Mouse (Mus musculus) forebrain, embryonic 10.5 days (tissue): ENCODE results near the gene Nt5c2. TPM values are rescaled to one million over a fixed set of nuclear protein-coding genes. Genes with fewer than 3 reads are reported as not detected.
"Not testable (repeated sequence)": the region's sequence is repeated elsewhere in the genome, so short reads cannot be mapped to it uniquely, and the experiment has no call there.

Source experiments
- DNase-seq: peaks from one replicate; pipeline ENCODE4 v3.0.0-alpha.2; 2017; ENCODE audit warnings: low spot score; ENCODE audit errors: extremely low spot score
- H3K27ac ChIP-seq: fragments of 300-500 bp; sonication (generic); 2 replicates; pipeline ENCODE4 v1.5.1; 2016; ENCODE audit warnings: mild to moderate bottlenecking
- H3K27me3 ChIP-seq: fragments of 300-500 bp; sonication (generic); 2 replicates; pipeline ENCODE4 v1.6.1; 2016; ENCODE audit warnings: mild to moderate bottlenecking; ENCODE audit not compliant: poor library complexity, severe bottlenecking
- H3K36me3 ChIP-seq: fragments of 300-500 bp; sonication (generic); replicated peaks from 2 replicates; pipeline ENCODE4 v1.6.1; 2016; ENCODE audit warnings: mild to moderate bottlenecking, moderate library complexity
- H3K4me1 ChIP-seq: fragments of 300-500 bp; sonication (generic); 2 replicates; pipeline ENCODE4 v1.6.1; 2016
- H3K4me3 ChIP-seq: fragments of 300-500 bp; sonication (generic); 2 replicates; pipeline ENCODE4 v1.5.1; 2016; ENCODE audit warnings: mild to moderate bottlenecking, moderate library complexity
- H3K9me3 ChIP-seq: fragments of 300-500 bp; sonication (generic); 2 replicates; pipeline ENCODE4 v1.6.1; 2016; ENCODE audit warnings: mild to moderate bottlenecking, moderate library complexity
- WGBS: fragments of 180-500 bp; shearing (Covaris S2); methylation state at CpG from one replicate; pipeline ENCODE4 v1.1.7; 2016; 5-methylcytosine and 5-hydroxymethylcytosine counted together
- polyA plus RNA-seq: library from polyadenylated mRNA; unstranded; fragments of >200 nt; fragmentation: Nextera tagmentation; extraction: Ambion mirVana; gene quantifications from 2 replicates; pipeline ENCODE4 v1.2.1, GENCODE M21; 2016

Gene Nt5c2
- polyA plus RNA-seq, 1 experiment from 2014 or later, result 71.1 TPM

DNA sequence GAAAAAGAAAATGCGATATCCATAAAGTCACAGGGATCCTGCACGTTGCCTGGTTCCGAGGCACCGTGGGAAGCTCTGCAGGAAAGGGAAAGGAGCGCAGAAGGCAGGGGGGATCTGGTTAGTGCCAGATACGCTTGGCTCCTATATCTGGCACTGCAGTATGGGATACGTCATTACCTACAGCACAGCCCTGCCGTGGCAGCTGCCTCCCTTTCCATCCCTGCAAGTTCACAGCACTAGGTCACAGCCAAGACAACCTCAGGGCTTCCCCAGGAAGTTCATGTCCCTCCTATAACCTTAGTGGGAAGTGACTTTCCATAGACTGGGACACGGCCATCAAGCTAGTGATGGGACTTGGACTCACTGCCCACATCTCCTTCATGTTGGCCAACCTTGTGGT, 18.9 kb downstream of the Nt5c2 start:
- no peaks in the 10 kb centered on the region for H3K4me1 ChIP-seq
- no peaks in the 10 kb centered on the region for H3K9me3 ChIP-seq
- no peak overlapping the region for H3K27ac ChIP-seq
- H3K36me3 ChIP-seq, result no peaks in the 10 kb centered on the region
- no peaks in the 10 kb centered on the region for H3K27me3 ChIP-seq
- no peak overlapping the region for H3K4me3 ChIP-seq
- WGBS, result 90% methylated on average over 9 of the region's 9 CpGs
- no peak for DNase-seq

DNA sequence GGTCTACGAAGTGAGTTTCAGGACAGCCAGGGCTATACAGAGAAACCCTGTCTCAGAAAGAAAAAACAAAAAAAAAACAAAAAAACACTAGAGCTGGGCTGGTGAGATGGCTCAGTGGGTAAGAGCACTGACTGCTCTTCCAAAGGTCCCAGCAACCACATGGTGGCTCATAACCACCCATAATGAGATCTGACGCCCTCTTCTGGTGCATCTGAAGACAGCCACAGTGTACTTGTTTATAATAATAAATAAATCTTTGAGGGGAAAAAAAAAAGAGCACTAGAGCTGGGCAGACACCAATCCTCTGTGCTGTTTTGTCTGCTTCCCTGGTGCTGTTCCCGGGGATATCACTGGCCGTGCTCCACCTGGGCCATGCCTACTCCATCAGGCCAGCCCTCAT, 22.6 kb downstream of the Nt5c2 start:
- H3K4me3 ChIP-seq, result not testable (repeated sequence)

DNA sequence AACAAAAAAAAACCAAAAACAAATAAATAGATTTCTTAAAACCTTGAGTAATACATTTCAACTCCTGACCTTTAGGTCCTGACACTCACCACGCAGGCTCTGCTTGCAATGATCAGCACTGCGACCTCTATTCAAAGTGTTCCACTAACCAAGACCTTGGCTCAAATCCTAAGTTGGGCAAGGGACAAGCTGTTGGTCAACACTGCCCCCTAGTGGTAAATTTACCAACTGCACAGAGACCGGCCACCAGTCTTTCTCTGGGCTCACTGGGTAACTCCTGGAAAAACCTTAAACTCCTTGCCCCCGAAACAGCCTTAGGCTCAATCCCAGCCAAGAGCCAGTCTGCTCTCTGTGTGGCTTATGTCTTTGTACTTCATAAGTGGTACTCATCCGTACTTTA, 23.8 kb downstream of the Nt5c2 start:
- Histone ChIP-seq H3K9me3 (no peaks in the 10 kb centered on the region), H3K27ac (no peak overlapping the region), H3K36me3 (no peaks in the 10 kb centered on the region), H3K27me3 (no peaks in the 10 kb centered on the region), H3K4me3 (no peak overlapping the region), H3K4me1 (peaks cover 28% of the 10 kb centered on the region)
- peak; percentile 82 for DNase-seq
- 23% methylated on average over 5 of the region's 5 CpGs for WGBS

More for the DNA sequence above, 22.6 kb downstream of the Nt5c2 start:
- H3K4me1 ChIP-seq, result peaks cover 28% of the 10 kb centered on the region
- H3K9me3 ChIP-seq, H3K27ac ChIP-seq, DNase-seq, H3K27me3 ChIP-seq, H3K36me3 ChIP-seq: not testable (repeated sequence)
- WGBS, result 77% methylated on average over 4 of the region's 4 CpGs

DNA sequence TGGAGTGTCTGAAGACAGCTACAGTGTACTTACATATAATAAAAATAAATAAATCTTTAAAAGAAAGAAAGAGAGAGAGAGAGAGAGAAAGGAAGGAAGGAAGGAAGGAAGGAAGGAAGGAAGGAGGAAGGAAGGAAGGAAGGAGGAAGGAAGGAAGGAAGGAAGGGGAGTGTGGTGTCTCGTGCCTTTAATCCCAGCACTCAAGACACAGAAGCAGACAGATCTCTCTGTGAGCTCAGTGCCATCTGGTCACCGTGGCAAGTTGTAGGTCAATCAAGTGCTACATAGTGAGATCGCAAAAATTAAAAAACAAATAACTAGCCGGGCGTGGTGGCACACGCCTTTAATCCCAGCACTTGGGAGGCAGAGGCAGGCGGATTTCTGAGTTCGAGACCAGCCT, 24.3 kb downstream of the Nt5c2 start:
- not testable (repeated sequence) for H3K36me3 ChIP-seq, H3K9me3 ChIP-seq, H3K4me3 ChIP-seq, DNase-seq, H3K27me3 ChIP-seq, H3K27ac ChIP-seq
- 80% methylated on average over 8 of the region's 8 CpGs for WGBS
- H3K4me1 ChIP-seq, result peaks cover 28% of the 10 kb centered on the region

DNA sequence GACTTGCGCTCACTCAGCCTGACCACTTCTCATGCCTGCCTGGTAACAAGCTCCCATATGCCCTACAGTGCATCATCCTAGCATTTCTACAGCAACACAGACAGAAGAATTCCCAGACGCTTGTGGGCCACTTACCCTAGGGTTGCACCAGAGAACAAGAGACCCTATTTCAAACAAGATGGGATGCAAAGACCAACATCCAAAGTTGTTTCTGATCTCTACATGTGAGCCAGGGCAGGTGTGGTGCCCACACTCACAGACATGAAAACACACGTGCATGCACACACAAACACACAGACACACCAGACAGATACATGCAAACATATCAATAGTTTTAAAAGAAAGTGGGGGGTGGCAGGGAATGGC, 24.8 kb downstream of the Nt5c2 start:
- H3K4me3 ChIP-seq, result no peak overlapping the region
- 88% methylated on average over 3 of the region's 3 CpGs for WGBS
- H3K27ac ChIP-seq, result 0 out of 2 replicates have a peak overlapping the region, but pooled peaks have one; percentile 25

DNA sequence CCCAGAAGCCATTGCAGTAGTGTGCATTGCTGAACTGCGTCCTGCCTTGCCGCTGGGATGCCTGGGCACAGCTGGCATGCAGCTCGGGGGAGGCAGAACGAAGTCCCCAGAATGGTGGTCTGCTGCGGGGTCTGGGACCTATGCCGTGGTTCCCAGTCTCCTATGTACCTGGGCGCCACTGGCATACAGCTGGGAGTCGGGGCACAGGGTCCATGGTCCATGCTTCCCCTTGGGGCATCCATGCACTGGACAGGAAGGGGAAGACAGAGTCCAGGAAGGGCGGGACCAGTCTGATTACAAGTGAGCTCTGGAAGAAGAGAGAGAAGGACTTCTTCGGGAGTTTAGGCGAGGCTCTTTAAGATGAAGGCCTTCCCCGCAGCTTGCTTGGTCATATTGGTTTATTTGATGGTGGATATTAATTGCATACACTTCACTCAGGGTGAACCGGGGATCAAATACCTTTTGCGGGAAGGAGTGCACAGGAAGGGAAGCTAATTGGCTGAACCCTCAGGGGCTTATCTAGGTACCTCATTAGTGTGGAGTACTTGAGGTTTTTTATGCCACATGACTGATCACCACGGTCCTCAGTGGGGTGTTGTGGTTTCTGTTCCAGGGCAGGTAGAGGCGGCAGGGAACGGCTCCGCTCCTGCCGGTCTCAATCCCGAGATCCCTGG, 25.3 kb downstream of the Nt5c2 start:
- Histone ChIP-seq H3K27me3 (no peaks in the 10 kb centered on the region), H3K36me3 (no peaks in the 10 kb centered on the region), H3K27ac (peak overlapping the region; percentile 25; the same call in 1 of the 2 replicates), H3K4me3 (no peak overlapping the region), H3K9me3 (no peaks in the 10 kb centered on the region), H3K4me1 (peaks cover 31% of the 10 kb centered on the region)
- no peak for DNase-seq
- 89% methylated on average over 20 of the region's 20 CpGs for WGBS

More for the DNA sequence above, 24.8 kb downstream of the Nt5c2 start:
- Histone ChIP-seq H3K27me3 (no peaks in the 10 kb centered on the region), H3K4me1 (peaks cover 28% of the 10 kb centered on the region), H3K9me3 (no peaks in the 10 kb centered on the region), H3K36me3 (no peaks in the 10 kb centered on the region)
- no peak for DNase-seq

DNA sequence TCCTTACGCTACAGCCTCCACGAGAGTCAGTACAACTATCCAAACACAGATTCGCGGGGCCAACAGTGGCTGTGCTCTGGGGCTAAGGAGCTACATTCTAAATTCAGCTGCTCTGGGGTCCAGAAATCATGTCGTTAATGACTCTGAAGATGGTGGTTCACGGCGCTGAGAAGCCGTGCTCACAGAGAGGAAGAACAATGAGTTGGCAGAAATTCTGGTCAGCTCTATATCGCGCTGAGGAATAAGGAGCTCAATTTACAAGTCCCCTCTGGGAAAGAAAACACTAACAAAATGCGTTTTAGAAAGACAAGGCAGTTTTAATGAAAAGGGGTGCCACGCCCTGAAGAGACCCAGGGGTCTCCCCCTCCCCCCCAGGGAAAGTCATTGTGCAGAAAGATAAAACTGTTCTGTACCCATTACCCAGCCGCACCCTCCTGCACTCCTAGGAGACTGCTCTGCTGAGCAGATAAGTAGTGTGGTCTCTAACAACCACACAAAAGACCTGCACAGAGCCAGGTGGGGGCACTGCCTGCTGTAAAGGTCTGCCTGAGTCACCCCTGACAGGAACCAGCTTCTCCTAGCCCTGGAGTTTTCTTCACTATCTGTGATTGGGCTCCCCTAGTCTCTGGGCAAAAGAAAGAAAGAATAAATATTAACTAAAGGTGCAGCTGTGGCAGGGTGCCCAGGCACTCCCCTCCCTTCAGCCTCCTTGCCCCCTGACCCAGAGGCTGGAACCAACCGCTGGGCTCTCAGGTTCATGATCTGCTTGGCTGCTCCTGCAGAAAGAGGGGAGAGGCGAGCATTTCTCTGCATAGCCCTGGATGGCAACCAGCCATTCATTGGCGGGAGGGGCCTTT, 26.5 kb downstream of the Nt5c2 start:
- WGBS, result 57% methylated on average over 16 of the region's 16 CpGs
- H3K27me3 ChIP-seq, result no peaks in the 10 kb centered on the region
- H3K36me3 ChIP-seq, result no peaks in the 10 kb centered on the region
- DNase-seq, result no peak
- no peak overlapping the region for H3K4me3 ChIP-seq
- no peaks in the 10 kb centered on the region for H3K9me3 ChIP-seq
- H3K4me1 ChIP-seq, result peaks cover 41% of the 10 kb centered on the region
- peak overlapping the region; percentile 69 for H3K27ac ChIP-seq

DNA sequence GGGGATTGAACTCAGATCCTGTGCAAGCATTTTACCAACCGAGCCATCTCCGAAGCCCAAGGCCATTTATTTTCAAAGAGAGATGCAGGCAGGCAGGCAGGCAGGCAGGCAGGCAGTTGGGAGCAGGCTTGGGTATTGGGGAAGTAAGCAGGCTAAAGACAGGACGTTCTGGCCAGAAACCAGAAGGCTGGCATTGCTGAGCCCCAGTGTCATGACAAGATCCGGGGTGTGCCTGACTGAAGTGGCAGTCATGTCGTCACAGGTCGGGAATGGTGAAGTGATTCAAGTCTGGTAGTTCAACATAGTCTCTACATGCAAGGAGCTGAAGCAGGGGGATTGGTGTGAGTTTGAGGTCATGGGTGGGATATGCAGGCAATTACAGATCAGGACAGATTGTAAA, 27.3 kb downstream of the Nt5c2 start:
- no peak for DNase-seq
- H3K36me3 ChIP-seq, result no peaks in the 10 kb centered on the region
- no peaks in the 10 kb centered on the region for H3K27me3 ChIP-seq
- no peak overlapping the region; the same call in 1 of the 2 replicates for H3K27ac ChIP-seq
- no peaks in the 10 kb centered on the region for H3K9me3 ChIP-seq
- WGBS, result 85% methylated on average over 6 of the region's 6 CpGs
- H3K4me3 ChIP-seq, result no peak overlapping the region
- H3K4me1 ChIP-seq, result peaks cover 45% of the 10 kb centered on the region

DNA sequence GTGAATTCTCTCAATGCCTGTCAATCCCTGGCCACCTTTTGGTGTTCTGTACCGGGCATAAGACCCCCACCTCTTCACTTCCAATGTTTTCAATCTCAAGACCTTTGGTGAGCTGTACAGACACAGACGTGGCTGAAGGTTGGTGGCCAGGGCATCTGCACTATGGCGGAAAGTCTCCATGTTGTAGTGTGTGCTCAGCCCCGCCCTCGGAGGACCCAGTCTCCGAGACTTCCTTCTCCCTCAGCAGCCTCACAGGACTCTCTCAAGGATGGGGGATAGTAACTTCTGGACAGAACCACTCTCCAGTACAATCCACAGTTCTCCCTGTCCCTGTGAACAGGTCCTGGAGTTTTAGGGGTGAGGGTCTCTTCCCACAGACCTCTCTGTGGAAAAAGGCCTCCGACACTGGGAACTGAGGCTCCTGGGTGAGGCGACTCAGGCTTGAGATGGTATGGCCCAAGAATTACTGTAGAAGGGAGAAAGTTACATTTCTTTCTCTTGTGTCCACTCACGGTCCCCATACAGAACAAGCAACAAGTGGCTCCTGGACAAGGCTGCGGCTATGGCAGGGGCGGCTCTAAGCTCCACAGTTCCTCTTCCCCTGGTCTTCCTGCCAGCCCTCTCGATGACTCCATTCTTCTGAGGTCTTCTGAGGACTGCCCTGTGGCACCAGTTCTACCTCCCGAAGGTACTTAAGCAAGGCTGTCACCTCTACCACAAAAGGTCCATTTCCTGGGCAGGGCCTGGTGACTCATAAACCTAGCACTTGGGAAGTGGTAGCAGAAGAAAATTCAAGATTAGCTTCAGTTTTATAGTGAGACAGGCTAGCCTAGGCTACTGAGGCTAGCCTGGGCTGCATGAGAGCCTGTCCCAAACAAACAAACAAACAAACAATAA, 30.0 kb downstream of the Nt5c2 start:
- Histone ChIP-seq H3K4me1 (peaks cover 49% of the 10 kb centered on the region), H3K9me3 (no peaks in the 10 kb centered on the region), H3K27me3 (no peaks in the 10 kb centered on the region), H3K36me3 (no peaks in the 10 kb centered on the region), H3K27ac (peak overlapping the region; percentile 25; the same call in 1 of the 2 replicates), H3K4me3 (no peak overlapping the region)
- WGBS, result 87% methylated on average over 13 of the region's 13 CpGs
- no peak for DNase-seq

DNA sequence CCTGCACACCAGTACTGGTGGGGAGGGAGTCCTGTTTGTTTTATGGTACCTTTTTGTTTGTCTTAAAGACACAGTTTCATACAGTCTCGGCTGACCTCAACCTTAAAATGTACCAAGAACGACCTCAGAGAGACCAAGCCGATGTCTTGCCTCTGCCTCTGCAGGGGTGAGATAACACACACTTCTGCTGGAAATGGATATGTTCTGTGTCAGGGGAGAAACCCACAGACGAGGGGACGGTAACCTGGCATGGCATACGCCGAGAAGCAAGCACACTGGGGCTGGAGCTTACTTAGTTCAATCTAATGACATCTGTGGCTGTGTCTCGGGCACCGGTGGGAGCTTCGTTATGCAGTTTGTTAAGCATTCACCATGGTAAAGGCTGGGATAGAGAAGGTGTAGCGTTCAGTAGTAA, 31.0 kb downstream of the Nt5c2 start:
- H3K27me3 ChIP-seq, result no peaks in the 10 kb centered on the region
- no peaks in the 10 kb centered on the region for H3K9me3 ChIP-seq
- DNase-seq, result no peak
- peak overlapping the region; percentile 36; the same call in 1 of the 2 replicates for H3K27ac ChIP-seq
- H3K4me1 ChIP-seq, result peaks cover 40% of the 10 kb centered on the region
- 68% methylated on average over 11 of the region's 11 CpGs for WGBS
- no peak overlapping the region for H3K4me3 ChIP-seq
- H3K36me3 ChIP-seq, result no peaks in the 10 kb centered on the region

DNA sequence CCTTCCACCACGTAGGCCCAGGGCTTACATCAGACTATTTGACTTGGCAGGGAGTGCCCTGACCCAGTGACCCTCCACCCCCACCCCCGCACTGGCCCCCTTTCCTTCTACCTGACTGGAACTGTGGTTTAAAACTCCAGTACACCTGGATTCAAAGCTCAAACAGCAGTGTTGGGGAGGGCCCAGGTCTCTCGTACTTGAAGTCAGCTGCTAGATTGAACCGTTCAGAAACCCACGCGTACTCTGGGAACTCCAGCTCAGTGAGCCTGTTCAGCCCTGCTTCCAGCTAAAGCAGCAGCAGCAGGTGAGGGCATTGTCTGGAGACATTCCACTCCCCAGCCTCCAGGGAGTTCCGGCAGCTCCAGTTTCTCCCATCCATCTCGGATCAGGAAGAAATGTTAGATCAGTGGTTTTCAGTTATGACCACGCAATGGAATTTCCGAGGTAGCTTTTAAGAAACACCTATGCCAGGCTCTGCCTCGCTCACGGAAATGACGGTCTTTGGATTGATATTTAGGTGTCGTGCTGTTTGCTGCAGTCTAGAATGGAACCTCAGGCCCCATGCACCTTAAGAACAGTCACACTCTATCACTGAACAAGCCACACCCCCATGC, 31.5 kb downstream of the Nt5c2 start:
- Histone ChIP-seq H3K9me3 (no peaks in the 10 kb centered on the region), H3K4me3 (no peak overlapping the region), H3K36me3 (no peaks in the 10 kb centered on the region), H3K4me1 (peaks cover 35% of the 10 kb centered on the region), H3K27me3 (no peaks in the 10 kb centered on the region), H3K27ac (peak overlapping the region; percentile 36; the same call in 1 of the 2 replicates)
- no peak for DNase-seq
- 60% methylated on average over 14 of the region's 14 CpGs for WGBS

DNA sequence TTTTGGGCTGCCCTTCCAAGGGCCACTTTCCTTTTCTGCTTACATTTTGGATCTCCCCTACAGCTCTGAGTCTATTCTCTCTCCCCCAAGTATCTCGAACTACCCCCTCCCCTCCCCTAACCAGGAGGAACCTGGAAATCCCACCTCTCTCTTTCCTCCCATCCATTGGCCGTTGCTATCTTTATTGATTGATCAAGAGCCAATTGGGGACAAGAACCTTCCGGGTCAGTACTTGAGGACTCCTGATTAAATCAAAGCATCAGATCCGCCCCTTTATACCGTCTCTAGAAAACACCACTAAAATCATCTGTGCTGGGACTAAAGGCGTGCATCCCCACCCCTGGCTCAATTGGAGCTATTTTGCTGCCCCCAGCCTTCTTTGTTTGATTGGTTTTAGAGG, 33.5 kb downstream of the Nt5c2 start:
- H3K36me3 ChIP-seq, result no peaks in the 10 kb centered on the region
- H3K4me1 ChIP-seq, result peaks cover 29% of the 10 kb centered on the region
- no peak for DNase-seq
- no peak overlapping the region for H3K4me3 ChIP-seq
- no peaks in the 10 kb centered on the region for H3K9me3 ChIP-seq
- 44% methylated on average over 6 of the region's 6 CpGs for WGBS
- H3K27me3 ChIP-seq, result no peaks in the 10 kb centered on the region
- H3K27ac ChIP-seq, result no peak overlapping the region
